Mouse (Mus musculus): Measurements from ENCODE around the gene Islr.

- no peak for TF ChIP-seq CTCF (IDR thresholded peaks at IDR 0.05; ENCODE audit: extremely low read depth, insufficient read depth, insufficient read length, insufficient replicate concordance)
- TF ChIP-seq POLR2A (IDR thresholded peaks at IDR 0.05; ENCODE audit: low read depth, low read length) = no peak
Observed at GRCm38 (mm10) chr9:58218539-58218938, 14.4 kb upstream of the Islr start.
